Mouse (Mus musculus): ENCODE measurements around the gene Chac2. TPM values are rescaled to one million over a fixed set of nuclear protein-coding genes. Genes with fewer than 3 reads are reported as not detected.
"Not testable (repeated sequence)": the region's sequence is repeated elsewhere in the genome, so short reads cannot be mapped to it uniquely, and the experiment has no call there.

Chac2 gene
- total RNA-seq (2021) = 10 to 100 TPM; 11.7 to 14.7 TPM
- long read RNA-seq, experiment 1, partial matches to known transcripts = 0 of 5 reads
- long read RNA-seq, experiment 1, other reads (novel, unspliced or antisense) = 1 of 5 reads
- long read RNA-seq, experiment 2, transcript Chac2-202 (3 exons, 1,315 nt) = major isoform, 12 of 17 reads
- long read RNA-seq, experiment 2, partial matches to known transcripts = 2 of 17 reads
- long read RNA-seq, experiment 2, other reads (novel, unspliced or antisense) = 0 of 17 reads

- peak; percentile 75 to 77 for DNase-seq (ENCODE audit: low spot score in 2 of 2)
These were observed at the start of gene Chac2 for GRCm38 (mm10) chr11:30985877-30986624. Gene Chac2 (minus strand): TSS chr11:30986350.

- DNase-seq (ENCODE audit: low spot score in 2 of 2) = no peak
These were observed 48.8 kb upstream of the Chac2 start for GRCm38 (mm10) chr11:31034958-31035357.

GRCm38 (mm10) chr11:31017466-31017865, 31.3 kb upstream of the Chac2 start:
- DNase-seq (ENCODE audit: low spot score in 2 of 2) = not testable (repeated sequence)

GRCm38 (mm10) chr11:31009668-31010067, 23.5 kb upstream of the Chac2 start:
- DNase-seq (ENCODE audit: low spot score in 2 of 2) = not testable (repeated sequence)

- DNase-seq (ENCODE audit: low spot score in 2 of 2) = no peak
These were observed 15.2 kb upstream of the Chac2 start for GRCm38 (mm10) chr11:31001169-31001908.

- no peak for DNase-seq (ENCODE audit: low spot score in 2 of 2)
These were observed 13.9 kb upstream of the Chac2 start for GRCm38 (mm10) chr11:31000028-31000427.

GRCm38 (mm10) chr11:30998704-30999103, 12.6 kb upstream of the Chac2 start:
- DNase-seq (ENCODE audit: low spot score in 2 of 2) = no peak

GRCm38 (mm10) chr11:30998199-30998598, 12.0 kb upstream of the Chac2 start:
- no peak for DNase-seq (ENCODE audit: low spot score in 2 of 2)

GRCm38 (mm10) chr11:30996670-30997069, 10.5 kb upstream of the Chac2 start:
- no peak for DNase-seq (ENCODE audit: low spot score in 2 of 2)

- DNase-seq (ENCODE audit: low spot score in 2 of 2) = no peak
These were observed 471 bp upstream of the Chac2 start for GRCm38 (mm10) chr11:30986625-30987017.

- no peak for DNase-seq (ENCODE audit: low spot score in 2 of 2)
These were observed 913 bp downstream of the Chac2 start for GRCm38 (mm10) chr11:30985237-30985636.

- DNase-seq (ENCODE audit: low spot score in 2 of 2) = peak; percentile 77 to 80
These were observed 31.8 kb downstream of the Chac2 start, which contains the start of gene Erlec1 for GRCm38 (mm10) chr11:30954279-30954725. Gene Erlec1 (minus strand): TSS chr11:30954335.

- peak; percentile 44 to 48 for DNase-seq (ENCODE audit: low spot score in 2 of 2)
These were observed 32.5 kb downstream of the Chac2 start for GRCm38 (mm10) chr11:30953469-30954154.

GRCm38 (mm10) chr11:30952829-30953228, 33.3 kb downstream of the Chac2 start:
- no peak for DNase-seq (ENCODE audit: low spot score in 2 of 2)

- DNase-seq (ENCODE audit: low spot score in 2 of 2) = no peak
These were observed 42.6 kb downstream of the Chac2 start for GRCm38 (mm10) chr11:30943522-30943921.

- no peak for DNase-seq (ENCODE audit: low spot score in 2 of 2)
These were observed 57.7 kb downstream of the Chac2 start for GRCm38 (mm10) chr11:30928498-30928897.

- DNase-seq (ENCODE audit: low spot score in 2 of 2) = no peak
These were observed 58.1 kb downstream of the Chac2 start for GRCm38 (mm10) chr11:30928079-30928478.

Data from adrenal gland, adult 18-20 months (tissue).